Mouse (Mus musculus): ENCODE measurements around the gene Rbm47. TPM values are rescaled to one million over a fixed set of nuclear protein-coding genes. Genes with fewer than 3 reads are reported as not detected.

The Rbm47 gene
- polyA plus RNA-seq, 1 experiment from 2014 or later = 3.3 TPM

DNA sequence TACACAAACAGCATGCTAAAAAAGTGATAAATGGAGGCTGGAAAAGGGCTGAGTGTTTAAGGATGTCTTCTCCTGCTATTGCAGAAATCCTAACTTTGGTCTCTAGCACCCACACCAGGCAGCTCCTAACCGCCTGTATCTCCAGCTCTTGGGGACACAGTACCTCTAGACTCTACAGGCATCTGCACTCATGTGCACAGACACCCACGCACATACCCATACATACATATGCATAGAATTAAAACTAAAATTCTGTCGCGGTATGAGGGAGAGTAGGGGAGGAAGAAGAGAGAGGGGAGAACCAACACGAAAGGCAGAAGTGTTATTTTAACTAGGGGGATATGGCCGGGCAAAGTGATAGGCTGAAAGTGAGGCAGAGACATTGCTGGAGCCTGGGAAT lies 33.7 kb downstream of the Rbm47 start:
- 69% methylated on average over 6 of the region's 6 CpGs for WGBS
- no peak overlapping the region for H3K4me3 ChIP-seq
- H3K36me3 ChIP-seq (replicated peaks) = no peaks in the 10 kb centered on the region
- ATAC-seq (replicated peaks) = no peak
- no peaks in the 10 kb centered on the region for H3K4me1 ChIP-seq
- H3K9ac ChIP-seq = no peak overlapping the region
- no peaks in the 10 kb centered on the region for H3K9me3 ChIP-seq
- H3K27ac ChIP-seq = no peak overlapping the region
- H3K27me3 ChIP-seq (replicated peaks) = no peaks in the 10 kb centered on the region
- H3K4me2 ChIP-seq = no peak overlapping the region

DNA sequence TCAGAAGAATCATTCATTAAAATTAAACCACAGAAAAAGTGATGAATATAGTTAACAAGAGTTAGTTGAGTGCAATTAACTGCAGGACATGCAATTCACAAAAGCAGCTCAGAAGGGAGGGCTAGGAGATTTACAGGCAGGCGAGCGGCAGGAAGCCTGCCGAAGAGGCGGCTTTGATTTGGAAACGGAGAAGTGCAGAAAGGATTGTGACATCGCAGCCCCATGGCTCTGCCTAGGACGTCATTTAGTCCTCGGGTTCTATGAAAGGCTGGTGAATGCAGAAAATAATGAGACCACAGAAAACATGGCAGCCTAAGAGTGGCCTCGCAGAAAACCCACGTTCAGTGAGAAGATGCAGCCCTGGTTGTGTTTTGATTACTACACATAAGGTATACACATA lies 34.3 kb downstream of the Rbm47 start:
- H3K4me2 ChIP-seq = no peak overlapping the region
- H3K4me1 ChIP-seq = no peaks in the 10 kb centered on the region
- ATAC-seq (replicated peaks) = no peak
- H3K27me3 ChIP-seq (replicated peaks) = no peaks in the 10 kb centered on the region
- WGBS = 14% methylated on average over 10 of the region's 10 CpGs
- H3K9ac ChIP-seq = no peak overlapping the region
- H3K4me3 ChIP-seq = no peak overlapping the region
- no peaks in the 10 kb centered on the region for H3K36me3 ChIP-seq (replicated peaks)
- no peaks in the 10 kb centered on the region for H3K9me3 ChIP-seq
- no peak overlapping the region for H3K27ac ChIP-seq

DNA sequence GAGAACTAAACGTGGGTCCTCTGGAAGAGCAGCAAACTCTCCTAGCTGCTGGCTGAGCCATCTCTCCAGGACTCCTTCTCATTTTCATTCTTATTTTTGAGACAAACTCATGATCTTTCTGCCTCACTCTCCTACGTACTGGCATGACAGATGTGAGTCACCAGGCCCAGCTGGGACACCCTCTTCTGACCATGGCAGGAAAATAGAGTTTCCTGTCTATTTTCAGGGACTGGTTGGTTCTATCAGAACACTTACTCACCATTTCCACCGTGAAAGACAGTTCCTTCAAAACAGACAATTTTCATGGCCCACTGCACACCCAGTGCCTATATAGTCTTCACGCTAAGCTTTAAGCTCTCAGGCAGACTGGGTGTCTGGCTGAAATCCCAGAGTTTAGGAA lies 35.7 kb downstream of the Rbm47 start:
- Histone ChIP-seq H3K9me3 (no peaks in the 10 kb centered on the region), H3K4me2 (no peak overlapping the region), H3K4me1 (no peaks in the 10 kb centered on the region), H3K4me3 (no peak overlapping the region), H3K27ac (no peak overlapping the region), H3K27me3 (replicated peaks) (no peaks in the 10 kb centered on the region), H3K36me3 (replicated peaks) (no peaks in the 10 kb centered on the region), H3K9ac (no peak overlapping the region)
- ATAC-seq (replicated peaks) = no peak
- WGBS = 55% methylated on average over 4 of the region's 4 CpGs

DNA sequence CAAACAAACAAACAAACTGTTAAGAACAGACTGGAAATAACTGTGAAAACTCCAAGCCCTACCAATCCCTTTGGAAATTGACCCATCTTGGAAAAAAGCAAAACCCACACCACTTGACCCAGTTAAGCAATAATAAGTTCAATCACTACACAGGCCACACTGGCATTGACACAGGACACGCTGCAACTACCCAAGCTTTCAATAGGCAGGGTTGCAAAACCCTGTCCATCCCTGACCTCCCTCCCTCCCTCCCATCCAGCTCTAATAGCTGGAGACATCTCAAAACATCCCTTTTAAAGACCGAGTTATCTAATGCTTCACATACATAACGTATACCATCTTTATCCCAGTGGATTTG lies 37.1 kb downstream of the Rbm47 start:
- Histone ChIP-seq H3K4me3 (no peak overlapping the region), H3K27ac (no peak overlapping the region), H3K36me3 (replicated peaks) (no peaks in the 10 kb centered on the region), H3K9me3 (no peaks in the 10 kb centered on the region), H3K4me1 (no peaks in the 10 kb centered on the region), H3K27me3 (replicated peaks) (no peaks in the 10 kb centered on the region), H3K9ac (no peak overlapping the region), H3K4me2 (no peak overlapping the region)
- no peak for ATAC-seq (replicated peaks)
- 78% methylated on average over 3 of the region's 3 CpGs for WGBS

DNA sequence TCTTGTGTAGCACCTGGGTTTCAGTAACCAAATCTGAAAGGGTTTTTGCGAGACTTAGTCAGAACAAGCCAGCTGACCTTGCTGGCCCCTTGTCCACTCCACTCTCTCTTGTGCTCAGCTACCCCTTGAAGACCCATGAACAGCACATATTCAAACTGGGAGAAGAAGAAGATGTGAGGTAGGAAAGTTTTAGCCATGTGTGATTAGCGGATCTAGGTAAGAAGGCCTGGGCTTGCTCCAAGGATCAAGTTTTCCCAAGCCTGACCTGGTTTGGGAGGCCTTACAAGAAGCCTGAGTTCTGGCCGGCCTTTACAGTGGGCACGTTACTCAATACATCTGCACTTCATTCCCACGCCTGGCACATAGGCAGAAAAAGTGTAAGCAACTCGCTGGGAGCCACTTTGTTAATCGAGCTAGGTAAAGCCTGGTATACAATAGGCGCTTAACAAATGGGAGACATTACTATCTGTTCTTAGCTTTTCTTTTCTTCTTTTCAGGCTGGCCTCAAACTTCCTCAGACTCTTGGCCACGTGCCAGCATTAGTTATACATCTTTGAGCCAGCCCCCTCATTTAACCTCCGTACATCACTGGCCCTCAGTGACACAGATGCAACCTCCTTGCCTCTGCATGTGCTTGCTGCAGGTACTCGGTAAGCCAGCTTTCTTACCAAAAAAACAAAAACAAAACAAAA lies 37.6 kb downstream of the Rbm47 start:
- Histone ChIP-seq H3K27me3 (replicated peaks) (no peaks in the 10 kb centered on the region), H3K27ac (no peak overlapping the region), H3K36me3 (replicated peaks) (no peaks in the 10 kb centered on the region), H3K4me1 (no peaks in the 10 kb centered on the region), H3K4me3 (no peak overlapping the region), H3K9ac (no peak overlapping the region), H3K4me2 (no peak overlapping the region), H3K9me3 (no peaks in the 10 kb centered on the region)
- ATAC-seq (replicated peaks) = no peak
- WGBS = 64% methylated on average over 11 of the region's 11 CpGs

DNA sequence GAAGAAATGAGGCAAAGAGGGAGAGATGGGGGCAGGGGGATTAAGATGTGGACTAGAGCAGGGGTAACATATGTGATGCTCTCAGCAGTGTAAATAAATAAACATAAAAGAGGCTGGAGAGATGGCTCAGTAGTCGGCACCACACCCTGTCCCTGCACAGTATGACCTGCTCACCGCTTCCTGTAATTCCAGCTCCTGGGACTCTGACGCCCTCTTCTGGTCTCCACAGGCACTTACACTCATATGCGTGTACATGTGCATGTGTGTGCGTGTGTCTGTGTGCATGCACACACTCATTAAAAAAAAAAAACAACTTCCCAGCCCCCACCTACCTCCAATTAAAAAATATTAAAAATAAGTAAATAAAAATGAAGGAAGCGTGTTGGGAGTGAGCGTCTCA lies 38.3 kb downstream of the Rbm47 start:
- Histone ChIP-seq H3K36me3 (replicated peaks) (no peaks in the 10 kb centered on the region), H3K27ac (no peak overlapping the region), H3K9ac (no peak overlapping the region), H3K27me3 (replicated peaks) (no peaks in the 10 kb centered on the region), H3K4me3 (no peak overlapping the region), H3K4me1 (no peaks in the 10 kb centered on the region), H3K9me3 (no peaks in the 10 kb centered on the region), H3K4me2 (no peak overlapping the region)
- no peak for ATAC-seq (replicated peaks)
- 91% methylated on average over 7 of the region's 7 CpGs for WGBS

DNA sequence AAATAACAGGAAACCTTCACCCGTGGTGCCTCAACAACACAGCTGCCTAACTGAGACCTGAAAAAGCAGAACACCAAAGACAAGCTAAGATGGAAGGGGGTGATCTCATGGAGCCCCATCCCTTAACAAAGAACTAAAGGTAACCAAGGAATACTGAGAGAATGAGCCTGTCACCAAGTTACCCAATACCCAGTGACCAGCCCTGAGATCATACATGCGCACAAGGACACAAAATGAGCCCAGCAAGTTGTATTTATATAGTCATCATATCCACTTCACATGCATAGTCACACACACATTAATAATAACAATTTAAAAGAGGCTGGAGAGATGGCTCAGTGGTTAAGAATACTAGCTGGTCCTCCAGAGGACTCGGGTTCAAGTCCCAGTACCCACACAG lies 44.0 kb downstream of the Rbm47 start:
- no peak overlapping the region for H3K4me2 ChIP-seq
- WGBS = 91% methylated on average over 3 of the region's 3 CpGs
- H3K9ac ChIP-seq = no peak overlapping the region
- H3K4me1 ChIP-seq = peaks cover 3% of the 10 kb centered on the region; the same call in 1 of the 2 replicates
- no peaks in the 10 kb centered on the region for H3K36me3 ChIP-seq (replicated peaks)
- ATAC-seq (replicated peaks) = no peak
- H3K9me3 ChIP-seq = no peaks in the 10 kb centered on the region
- no peaks in the 10 kb centered on the region for H3K27me3 ChIP-seq (replicated peaks)
- H3K4me3 ChIP-seq = no peak overlapping the region
- no peak overlapping the region for H3K27ac ChIP-seq

DNA sequence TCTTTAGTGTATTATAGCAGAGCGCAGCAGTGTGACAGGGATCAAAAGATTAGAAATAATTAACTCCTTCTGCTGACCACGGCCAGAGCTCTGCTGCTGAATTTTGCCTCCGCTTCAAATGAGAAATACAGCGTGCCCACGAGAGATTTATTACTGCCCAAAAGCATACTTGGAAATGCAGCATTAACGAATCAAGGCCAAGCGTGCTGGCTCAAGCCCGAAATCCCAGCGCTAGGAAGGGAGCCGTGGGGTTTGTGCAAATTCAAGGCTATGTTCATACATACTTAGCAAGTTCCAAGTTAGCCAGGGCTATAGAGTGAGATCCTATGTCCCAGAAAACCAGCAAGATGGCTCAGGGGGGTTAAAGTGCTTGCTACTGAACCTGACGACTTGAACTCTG lies 47.5 kb downstream of the Rbm47 start:
- no peak overlapping the region for H3K27ac ChIP-seq
- no peak overlapping the region for H3K4me2 ChIP-seq
- ATAC-seq (replicated peaks) = no peak
- no peak overlapping the region for H3K9ac ChIP-seq
- peaks cover 3% of the 10 kb centered on the region; the same call in 1 of the 2 replicates for H3K4me1 ChIP-seq
- no peak overlapping the region for H3K4me3 ChIP-seq
- 54% methylated on average over 11 of the region's 11 CpGs for WGBS
- H3K9me3 ChIP-seq = no peaks in the 10 kb centered on the region
- no peaks in the 10 kb centered on the region for H3K27me3 ChIP-seq (replicated peaks)
- no peaks in the 10 kb centered on the region for H3K36me3 ChIP-seq (replicated peaks)

DNA sequence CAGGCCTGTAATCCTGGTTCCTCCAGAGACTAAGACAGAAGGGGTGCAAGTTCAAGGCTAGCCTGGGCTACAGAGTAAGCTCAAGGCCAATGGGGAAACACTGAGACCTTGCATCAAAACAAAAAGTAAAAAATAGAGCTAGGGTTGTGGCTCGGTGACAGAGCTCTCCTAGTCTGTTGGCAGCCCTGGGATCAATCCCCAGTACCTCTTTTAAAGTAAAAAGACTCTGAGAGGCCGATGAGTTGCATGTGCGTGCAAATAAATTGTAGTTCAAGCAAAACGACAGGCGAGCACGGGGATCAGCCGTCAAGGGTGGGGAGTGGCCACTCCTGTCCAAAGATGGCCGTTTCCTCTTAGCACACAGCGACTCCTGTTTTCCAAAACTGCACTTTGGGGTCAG lies 48.0 kb downstream of the Rbm47 start:
- Histone ChIP-seq H3K4me1 (peaks cover 3% of the 10 kb centered on the region; the same call in 1 of the 2 replicates), H3K4me3 (no peak overlapping the region), H3K36me3 (replicated peaks) (no peaks in the 10 kb centered on the region), H3K9ac (no peak overlapping the region), H3K27ac (no peak overlapping the region), H3K4me2 (no peak overlapping the region), H3K9me3 (no peaks in the 10 kb centered on the region), H3K27me3 (replicated peaks) (no peaks in the 10 kb centered on the region)
- 76% methylated on average over 9 of the region's 9 CpGs for WGBS
- no peak for ATAC-seq (replicated peaks)

DNA sequence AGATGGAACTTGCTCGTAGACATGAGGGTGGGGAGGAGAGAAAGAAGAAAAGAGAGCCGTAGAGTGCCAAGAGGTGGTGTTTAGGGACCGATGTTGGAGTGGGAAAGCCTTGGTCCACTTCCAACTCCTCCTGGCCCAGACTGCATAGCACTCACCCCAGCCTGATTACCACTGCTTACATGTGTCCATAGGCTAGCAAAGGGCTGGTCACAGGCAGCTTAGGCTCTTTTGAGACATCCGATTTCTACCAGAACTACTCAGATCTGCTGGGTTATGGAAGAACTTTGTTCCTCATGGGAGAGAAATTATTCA lies 48.9 kb downstream of the Rbm47 start:
- 86% methylated on average over 4 of the region's 4 CpGs for WGBS
- no peak overlapping the region for H3K4me2 ChIP-seq
- no peaks in the 10 kb centered on the region for H3K36me3 ChIP-seq (replicated peaks)
- H3K27ac ChIP-seq = no peak overlapping the region
- no peaks in the 10 kb centered on the region for H3K9me3 ChIP-seq
- no peak overlapping the region for H3K4me3 ChIP-seq
- ATAC-seq (replicated peaks) = no peak
- H3K9ac ChIP-seq = no peak overlapping the region
- H3K4me1 ChIP-seq = peaks cover 3% of the 10 kb centered on the region; the same call in 1 of the 2 replicates
- no peaks in the 10 kb centered on the region for H3K27me3 ChIP-seq (replicated peaks)

DNA sequence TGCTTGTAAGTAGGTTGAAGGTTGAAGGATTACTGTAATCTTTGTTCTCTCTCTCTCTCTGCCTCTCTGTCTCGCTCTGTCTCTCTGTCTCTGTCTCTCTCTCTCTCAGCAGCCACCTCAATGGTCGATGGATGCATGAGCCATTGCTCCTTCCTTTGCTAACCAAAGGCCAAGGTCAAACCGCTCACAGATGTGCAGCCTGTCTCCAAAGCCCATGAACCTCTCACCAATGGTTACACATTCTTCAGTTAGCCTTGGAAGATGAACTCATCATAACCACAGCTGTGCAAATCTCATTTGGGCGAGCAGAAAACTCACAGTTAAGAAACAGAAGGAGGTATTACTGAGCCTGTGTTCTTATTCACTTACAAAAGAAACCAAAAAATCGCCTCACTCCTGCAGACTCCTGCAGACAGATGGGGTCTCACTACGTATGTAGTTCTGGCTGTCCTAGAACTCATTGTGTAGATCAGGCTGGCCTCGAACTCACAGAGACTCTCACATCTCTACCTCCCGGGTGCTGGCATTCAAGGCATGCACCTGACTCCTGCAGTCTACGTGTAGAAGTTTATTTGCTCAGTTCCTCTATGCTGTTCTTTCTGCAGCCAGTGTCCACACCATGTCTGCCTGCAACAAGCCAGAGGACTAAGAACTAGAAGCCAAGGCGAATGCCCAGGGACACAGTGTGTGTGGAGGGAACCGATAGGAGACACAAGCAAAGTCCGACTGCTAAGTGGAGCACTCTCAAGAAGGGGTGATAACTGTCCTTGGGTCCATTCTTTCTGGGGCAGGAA lies 49.4 kb downstream of the Rbm47 start:
- WGBS = 90% methylated on average over 12 of the region's 12 CpGs
- Histone ChIP-seq H3K9ac (no peak overlapping the region), H3K27ac (no peak overlapping the region), H3K36me3 (replicated peaks) (no peaks in the 10 kb centered on the region), H3K9me3 (no peaks in the 10 kb centered on the region), H3K27me3 (replicated peaks) (no peaks in the 10 kb centered on the region), H3K4me2 (no peak overlapping the region), H3K4me1 (peaks cover 3% of the 10 kb centered on the region; the same call in 1 of the 2 replicates), H3K4me3 (no peak overlapping the region)
- no peak for ATAC-seq (replicated peaks)

DNA sequence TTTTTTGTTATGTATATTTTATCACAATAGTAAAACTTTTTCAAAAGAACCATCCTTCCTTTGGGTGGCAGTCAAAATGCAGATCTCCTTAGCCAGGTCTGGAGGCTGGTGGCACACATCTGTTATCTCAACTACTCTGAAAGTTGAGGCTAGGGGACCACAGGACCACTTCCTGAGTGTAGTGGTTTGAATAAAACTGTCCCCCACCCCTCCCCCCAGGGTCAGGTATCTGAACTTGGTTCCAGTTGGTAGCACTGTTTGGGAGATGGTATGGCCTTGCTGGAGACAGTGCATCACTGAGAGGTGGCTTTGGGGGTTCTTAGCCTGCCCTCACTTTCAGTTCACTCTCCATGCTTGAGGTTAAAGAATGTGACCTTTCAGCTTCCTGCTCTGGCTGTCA lies 51.7 kb downstream of the Rbm47 start:
- H3K9ac ChIP-seq = no peak overlapping the region

DNA sequence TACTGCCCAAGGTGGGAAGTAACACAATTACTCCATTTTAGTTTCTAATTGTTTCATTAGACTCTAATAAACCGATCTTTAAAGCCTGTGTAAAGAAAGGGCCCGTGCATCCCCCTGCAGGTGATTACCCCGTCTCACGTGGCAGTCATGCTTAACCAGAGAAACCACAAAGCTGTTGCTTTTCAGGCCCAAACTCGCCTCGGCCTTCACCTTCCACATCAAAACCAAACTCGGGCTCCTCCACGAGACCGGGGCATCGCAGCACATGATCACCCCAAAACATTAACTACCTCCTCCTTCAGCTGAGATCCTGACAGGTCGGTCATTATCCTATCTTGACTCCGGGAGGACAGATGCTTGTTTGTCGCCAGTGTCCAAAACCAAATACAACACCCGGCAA lies 58.2 kb downstream of the Rbm47 start:
- ATAC-seq (replicated peaks) = no peak
- H3K36me3 ChIP-seq (replicated peaks) = no peaks in the 10 kb centered on the region
- WGBS = 79% methylated on average over 14 of the region's 14 CpGs
- no peak overlapping the region for H3K27ac ChIP-seq
- H3K4me1 ChIP-seq = no peaks in the 10 kb centered on the region
- H3K27me3 ChIP-seq (replicated peaks) = no peaks in the 10 kb centered on the region
- H3K9me3 ChIP-seq = no peaks in the 10 kb centered on the region
- no peak overlapping the region for H3K4me3 ChIP-seq
- no peak overlapping the region for H3K4me2 ChIP-seq
- H3K9ac ChIP-seq = no peak overlapping the region

More for the DNA sequence above, 51.7 kb downstream of the Rbm47 start:
- no peaks in the 10 kb centered on the region for H3K9me3 ChIP-seq
- ATAC-seq (replicated peaks) = no peak
- H3K4me1 ChIP-seq = peaks cover 3% of the 10 kb centered on the region; the same call in 1 of the 2 replicates
- H3K4me3 ChIP-seq = no peak overlapping the region
- H3K4me2 ChIP-seq = no peak overlapping the region
- no peak overlapping the region for H3K27ac ChIP-seq
- no peaks in the 10 kb centered on the region for H3K36me3 ChIP-seq (replicated peaks)
- no peaks in the 10 kb centered on the region for H3K27me3 ChIP-seq (replicated peaks)

Measured in midbrain, embryonic 15.5 days (tissue).